Mouse (Mus musculus) heart, postnatal 0 days (tissue): Measurements from ENCODE around the gene Wdfy1.

ENCODE experiments used
- CTCF ChIP-seq: IDR thresholded peaks from 2 replicates; pipeline ENCODE4 v1.5.1; 2016; ENCODE audit warnings: antibody characterized with exemption, control low read depth, low read depth
- EP300 ChIP-seq: IDR thresholded peaks from 2 replicates; pipeline ENCODE4 v1.6.1; 2016; ENCODE audit warnings: antibody characterized with exemption, low read depth

DNA sequence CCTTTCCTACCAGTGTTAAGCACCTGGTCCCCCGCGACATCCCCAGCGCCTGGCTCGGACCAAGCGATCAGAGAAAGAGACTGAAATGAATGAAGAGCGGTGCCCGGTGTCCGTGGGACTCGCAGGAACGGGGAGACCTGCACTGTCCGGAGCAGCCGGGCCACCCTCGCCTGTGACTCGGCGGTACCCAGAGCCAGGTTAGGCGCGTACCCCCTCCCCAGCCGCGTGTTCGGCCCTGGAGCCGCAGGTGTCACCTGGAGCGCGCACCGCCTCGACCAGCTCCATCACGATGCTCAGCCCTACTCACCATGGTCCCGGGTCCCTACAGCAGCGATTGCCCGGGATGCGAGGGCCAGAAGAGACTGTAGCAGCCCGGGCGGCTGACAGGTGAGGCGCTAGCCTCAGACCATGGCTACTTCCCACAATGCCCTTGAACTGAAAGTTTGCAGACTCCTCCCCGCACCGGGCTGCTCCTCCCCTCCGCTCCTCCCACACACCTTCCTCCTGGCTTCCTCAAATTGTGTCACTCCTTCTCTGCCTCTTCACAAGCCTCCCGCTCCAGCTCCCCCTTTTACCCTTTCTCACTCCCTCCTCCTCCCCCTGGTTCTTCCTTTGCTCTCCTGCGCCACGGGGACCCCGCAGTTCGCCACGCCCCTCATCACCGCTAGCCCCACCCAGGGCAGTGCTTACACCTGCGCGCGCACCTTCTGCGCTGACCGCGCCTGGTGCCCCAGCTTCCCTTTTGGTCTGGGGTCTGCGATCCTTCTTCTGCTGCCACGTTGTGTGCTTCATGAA lies 104.2 kb downstream of the Wdfy1 start, which contains the start of gene Ap1s3:
- TF ChIP-seq CTCF (no peak), EP300 (no peak)
